Mouse (Mus musculus) hindbrain, embryonic 15.5 days (tissue): ENCODE results near the gene Gclm. TPM values are rescaled to one million over a fixed set of nuclear protein-coding genes. Genes with fewer than 3 reads are reported as not detected.
"Not testable (repeated sequence)": the region's sequence is repeated elsewhere in the genome, so short reads cannot be mapped to it uniquely, and the experiment has no call there.

Experiments
- ATAC-seq: fragments of 200-750 bp; cut with Nextera tagmentation; 2 replicates; pipeline ENCODE4 v1.8.0; 2017; ENCODE audit warnings: low read depth, moderate number of reproducible peaks, moderate TSS enrichment; ENCODE audit not compliant: low FRiP score
- H3K27ac ChIP-seq: fragments of 300-500 bp; sonication (generic); replicated peaks from 2 replicates; pipeline ENCODE4 v1.5.1; 2015; ENCODE audit warnings: mild to moderate bottlenecking, inconsistent platforms
- H3K27me3 ChIP-seq: fragments of 300-500 bp; sonication (generic); 2 replicates; pipeline ENCODE4 v1.6.1; 2015; ENCODE audit warnings: control low read depth, inconsistent platforms
- H3K36me3 ChIP-seq: fragments of 300-500 bp; sonication (generic); 2 replicates; pipeline ENCODE4 v1.6.1; 2015; ENCODE audit warnings: control low read depth, inconsistent platforms
- H3K4me1 ChIP-seq: fragments of 300-500 bp; sonication (generic); replicated peaks from 2 replicates; pipeline ENCODE4 v1.6.1; 2015; ENCODE audit warnings: control low read depth, inconsistent platforms
- H3K4me2 ChIP-seq: fragments of 300-500 bp; sonication (generic); 2 replicates; pipeline ENCODE4 v1.6.1; 2015; ENCODE audit warnings: moderate library complexity, mild to moderate bottlenecking, inconsistent platforms
- H3K4me3 ChIP-seq: fragments of 300-500 bp; sonication (generic); 2 replicates; pipeline ENCODE4 v1.5.1; 2015; ENCODE audit warnings: mild to moderate bottlenecking, inconsistent platforms
- H3K9ac ChIP-seq: fragments of 300-500 bp; sonication (generic); 2 replicates; pipeline ENCODE4 v1.6.1; 2015; ENCODE audit warnings: inconsistent platforms
- H3K9me3 ChIP-seq: fragments of 300-500 bp; sonication (generic); 2 replicates; pipeline ENCODE4 v1.6.1; 2016; ENCODE audit warnings: control low read depth, inconsistent platforms
- WGBS: fragments of 180-500 bp; shearing (Covaris S2); methylation state at CpG from one replicate; pipeline ENCODE4 v1.1.7; 2015; 5-methylcytosine and 5-hydroxymethylcytosine counted together
- polyA plus RNA-seq: library from polyadenylated mRNA; unstranded; fragments of >200 nt; fragmentation: Nextera tagmentation; extraction: Ambion mirVana; gene quantifications from 2 replicates; pipeline ENCODE4 v1.2.1, GENCODE M21; 2015

Gclm gene
- polyA plus RNA-seq, 1 experiment from 2014 or later = 59.6 TPM

DNA sequence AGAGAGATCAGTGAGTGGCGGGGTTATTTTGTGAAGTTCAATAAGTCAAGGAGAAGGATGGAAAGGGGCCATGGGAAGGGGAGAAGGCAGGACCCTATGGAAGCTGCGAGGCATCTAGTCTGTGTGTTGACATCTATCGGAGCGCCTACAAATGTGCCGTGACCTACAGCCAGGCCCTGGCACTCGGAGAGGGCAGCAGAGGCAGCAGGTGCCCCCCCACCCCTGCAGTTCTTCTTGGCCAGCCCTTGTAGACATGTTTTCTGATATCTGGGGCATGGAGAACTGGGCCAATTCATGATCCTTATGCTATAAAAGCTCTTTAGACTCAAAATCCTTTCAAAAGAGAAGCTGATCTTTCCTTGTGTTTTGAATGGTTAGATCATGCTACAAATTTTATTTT, 37.6 kb upstream of the Gclm start:
- H3K27me3 ChIP-seq = no peaks in the 10 kb centered on the region
- H3K9me3 ChIP-seq = no peaks in the 10 kb centered on the region
- 73% methylated on average over 6 of the region's 6 CpGs for WGBS
- H3K4me3 ChIP-seq = no peak overlapping the region
- H3K9ac ChIP-seq = no peak overlapping the region
- H3K36me3 ChIP-seq = no peaks in the 10 kb centered on the region
- no peaks in the 10 kb centered on the region for H3K4me1 ChIP-seq
- no peak for ATAC-seq
- no peak overlapping the region for H3K27ac ChIP-seq
- H3K4me2 ChIP-seq = no peak overlapping the region

DNA sequence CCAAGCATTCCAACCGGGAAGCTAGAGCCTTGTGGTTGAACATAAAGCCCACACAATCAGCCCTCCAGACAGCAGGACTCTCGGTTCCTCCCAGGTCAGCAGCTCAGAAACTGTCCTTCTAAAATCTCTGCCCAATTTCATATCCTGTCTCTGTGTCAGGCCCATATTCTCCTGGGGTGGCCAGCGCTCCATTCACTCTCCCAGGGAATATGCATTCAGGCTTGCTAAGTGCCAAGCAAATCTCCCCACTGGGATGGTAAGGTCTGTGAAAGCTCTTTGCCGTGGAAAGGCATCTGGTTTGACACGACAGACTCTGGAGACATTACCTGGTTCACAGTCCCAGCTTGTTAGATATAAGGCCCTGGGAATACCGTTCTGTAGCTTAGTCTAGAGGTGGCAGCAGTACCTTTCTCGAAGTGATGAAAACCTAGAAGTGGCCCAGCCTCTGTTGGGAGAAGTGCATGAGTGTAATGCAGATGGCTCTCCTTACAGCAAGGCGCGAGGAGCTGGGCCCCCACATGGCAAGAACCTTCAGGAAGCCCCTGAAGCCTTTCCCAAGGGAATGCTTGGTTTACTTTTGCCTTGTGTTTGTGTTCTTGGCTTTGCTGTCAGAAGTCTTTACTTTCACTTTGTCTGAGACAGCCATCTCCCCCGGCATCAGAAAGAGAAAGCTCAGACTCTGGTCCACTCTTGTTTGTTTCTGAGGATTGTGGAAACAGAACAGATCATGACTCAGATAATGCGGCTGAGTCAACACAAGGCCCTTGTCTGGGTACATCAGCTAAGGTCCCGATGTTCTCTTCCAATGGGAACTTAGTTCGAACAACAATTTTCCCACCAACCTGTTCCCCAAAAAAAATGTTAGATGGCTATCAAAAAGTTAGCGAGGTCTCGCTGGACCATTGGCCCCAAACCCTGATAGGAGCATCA, 36.8 kb upstream of the Gclm start:
- no peak for ATAC-seq
- WGBS = 86% methylated on average over 15 of the region's 15 CpGs

DNA sequence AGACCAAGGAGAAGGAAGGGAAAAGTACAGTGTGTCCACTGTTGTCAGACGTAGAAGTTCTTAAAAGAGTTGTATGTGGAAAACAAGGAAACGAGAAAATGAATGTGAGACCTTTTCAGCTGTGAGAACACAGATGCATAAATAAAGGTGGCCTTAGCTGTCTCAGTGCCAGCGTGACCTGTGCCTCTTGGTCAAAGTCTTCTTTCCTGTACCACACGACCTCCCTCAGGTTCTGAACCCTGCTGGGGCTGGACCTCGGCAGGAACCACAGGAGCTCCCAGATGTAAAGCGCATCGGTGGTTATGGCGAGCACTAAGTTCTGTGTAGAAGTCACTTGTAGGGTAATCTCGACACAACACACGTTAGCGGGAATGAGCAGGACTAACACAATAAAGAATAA, 35.8 kb upstream of the Gclm start:
- Histone ChIP-seq H3K36me3 (no peaks in the 10 kb centered on the region), H3K4me3 (no peak overlapping the region), H3K9ac (no peak overlapping the region), H3K9me3 (no peaks in the 10 kb centered on the region), H3K27me3 (no peaks in the 10 kb centered on the region), H3K27ac (no peak overlapping the region), H3K4me2 (no peak overlapping the region), H3K4me1 (no peaks in the 10 kb centered on the region)
- no peak for ATAC-seq
- WGBS = 90% methylated on average over 11 of the region's 11 CpGs

More for the DNA sequence above, 36.8 kb upstream of the Gclm start:
- Histone ChIP-seq H3K27ac (no peak overlapping the region), H3K27me3 (no peaks in the 10 kb centered on the region), H3K4me1 (no peaks in the 10 kb centered on the region), H3K4me3 (no peak overlapping the region), H3K9ac (no peak overlapping the region), H3K36me3 (no peaks in the 10 kb centered on the region), H3K4me2 (no peak overlapping the region), H3K9me3 (no peaks in the 10 kb centered on the region)

DNA sequence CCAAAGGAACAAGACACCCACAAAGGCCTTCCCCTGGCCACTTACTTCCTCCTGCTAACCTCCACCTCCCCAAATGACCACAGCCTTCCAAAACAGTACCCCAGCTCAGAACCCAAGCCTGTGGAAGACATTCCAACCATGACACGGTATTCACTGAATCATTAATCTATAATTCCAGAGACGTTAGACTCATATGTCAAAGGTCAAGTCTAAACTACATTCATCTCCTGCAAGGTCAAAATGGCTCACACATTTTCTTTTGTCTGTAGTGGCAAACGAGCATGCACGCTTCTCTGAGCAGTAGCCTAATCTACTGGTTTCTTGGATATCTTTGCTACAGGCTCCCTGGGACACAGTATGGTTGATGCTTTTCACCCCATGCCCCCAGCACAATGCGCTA, 34.9 kb upstream of the Gclm start:
- H3K4me1 ChIP-seq = no peaks in the 10 kb centered on the region
- no peak overlapping the region for H3K27ac ChIP-seq
- no peak overlapping the region for H3K4me3 ChIP-seq
- no peaks in the 10 kb centered on the region for H3K27me3 ChIP-seq
- no peaks in the 10 kb centered on the region for H3K36me3 ChIP-seq
- 35% methylated on average over 5 of the region's 5 CpGs for WGBS
- no peak overlapping the region for H3K4me2 ChIP-seq
- H3K9ac ChIP-seq = no peak overlapping the region
- H3K9me3 ChIP-seq = no peaks in the 10 kb centered on the region
- no peak for ATAC-seq

DNA sequence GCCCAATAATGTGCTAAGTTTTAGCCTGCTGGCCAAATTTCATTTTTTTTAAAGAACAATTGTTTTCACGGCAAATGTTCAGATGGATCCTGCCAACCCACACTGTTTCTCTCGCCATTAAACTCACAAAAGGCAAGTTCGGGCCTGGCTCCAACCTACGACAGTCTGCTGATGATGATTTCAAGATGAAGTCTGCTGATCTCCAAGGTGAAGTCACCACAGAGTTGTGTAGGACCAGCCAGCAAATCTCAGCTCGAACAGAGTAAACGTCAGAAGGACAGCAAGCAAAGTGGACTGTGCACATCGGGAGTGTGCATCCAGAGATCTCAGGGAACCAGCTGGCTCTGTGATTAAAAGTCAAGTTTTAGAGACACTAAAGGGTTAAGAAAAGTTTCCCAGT, 34.5 kb upstream of the Gclm start:
- Histone ChIP-seq H3K4me1 (no peaks in the 10 kb centered on the region), H3K4me2 (no peak overlapping the region), H3K9me3 (no peaks in the 10 kb centered on the region), H3K4me3 (no peak overlapping the region), H3K36me3 (no peaks in the 10 kb centered on the region), H3K27ac (no peak overlapping the region), H3K27me3 (no peaks in the 10 kb centered on the region), H3K9ac (no peak overlapping the region)
- WGBS = 69% methylated on average over 7 of the region's 7 CpGs
- no peak for ATAC-seq

DNA sequence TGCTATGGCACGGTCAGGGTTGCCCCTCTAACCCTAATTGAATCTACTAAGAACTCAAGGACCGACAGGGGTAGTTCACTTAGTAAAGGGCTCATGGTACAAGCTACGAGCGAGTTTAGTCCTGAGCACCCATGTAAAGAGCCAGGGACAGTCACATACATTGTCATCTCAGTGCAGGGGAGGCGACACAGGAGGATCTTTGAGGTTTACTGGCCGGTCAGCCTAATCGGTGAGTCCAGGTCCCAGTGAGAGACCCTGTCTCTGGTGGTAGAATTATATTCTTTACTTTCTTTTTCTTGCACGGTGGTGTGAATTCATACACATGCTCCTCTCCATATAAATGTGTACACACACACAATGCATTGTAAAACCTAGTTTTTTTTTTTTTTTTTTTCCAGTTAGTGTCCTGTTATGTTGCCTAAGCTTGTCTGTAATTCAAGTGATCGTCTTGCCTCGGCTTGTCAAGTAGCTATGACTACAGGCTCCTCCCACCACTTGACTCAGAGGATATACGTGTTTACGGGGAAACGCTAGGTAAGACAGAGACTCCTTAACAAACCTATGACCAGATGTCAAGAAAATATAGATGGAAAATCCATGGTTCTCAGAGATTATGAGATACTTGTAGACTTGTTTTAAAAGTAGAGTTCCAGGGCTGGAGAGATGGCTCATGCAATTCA, 33.8 kb upstream of the Gclm start:
- Histone ChIP-seq H3K36me3 (no peaks in the 10 kb centered on the region), H3K9me3 (no peaks in the 10 kb centered on the region), H3K27ac (no peak overlapping the region), H3K9ac (no peak overlapping the region), H3K4me1 (no peaks in the 10 kb centered on the region), H3K4me3 (no peak overlapping the region), H3K4me2 (no peak overlapping the region), H3K27me3 (no peaks in the 10 kb centered on the region)
- no peak for ATAC-seq
- WGBS = 84% methylated on average over 13 of the region's 13 CpGs

DNA sequence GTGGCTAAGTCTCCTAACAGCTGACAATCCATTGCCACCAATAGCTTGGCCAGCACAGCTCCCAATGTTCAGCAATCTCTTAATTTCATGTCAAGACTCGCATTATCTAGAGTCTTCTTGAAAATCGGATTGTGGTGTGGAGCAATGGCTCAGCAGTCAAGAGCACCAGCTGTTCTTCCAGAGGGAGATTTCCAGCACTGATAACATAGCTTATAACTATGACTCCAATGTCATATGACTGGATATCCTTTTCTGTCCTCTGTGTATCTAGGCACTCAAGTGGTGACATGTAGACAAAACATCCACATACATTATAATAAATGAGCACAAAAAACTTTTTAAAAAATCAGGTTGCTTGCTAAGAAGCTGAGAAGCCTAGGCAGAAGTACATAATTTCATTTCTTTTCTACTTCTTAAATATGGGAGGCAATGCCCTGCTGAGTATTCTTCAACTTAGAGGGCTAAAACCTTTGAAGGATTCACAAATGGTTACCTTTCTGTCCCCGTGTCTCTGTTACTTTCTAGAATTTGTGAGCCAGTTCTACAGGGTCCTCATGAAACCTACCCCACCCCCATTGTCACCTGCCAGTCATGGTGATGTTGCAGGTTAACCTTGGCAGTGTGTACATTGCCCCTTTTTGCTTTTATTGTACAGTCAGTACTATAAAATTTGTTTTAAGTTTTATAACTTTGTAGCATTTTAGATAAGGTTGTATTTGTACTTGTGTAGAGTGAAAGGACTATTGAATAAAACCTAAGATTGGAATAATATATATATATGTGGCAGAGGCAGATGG, 23.9 kb upstream of the Gclm start:
- H3K4me3 ChIP-seq = no peak overlapping the region
- no peak overlapping the region for H3K9ac ChIP-seq
- WGBS = 89% methylated on average over 3 of the region's 3 CpGs
- H3K36me3 ChIP-seq = no peaks in the 10 kb centered on the region
- no peaks in the 10 kb centered on the region for H3K4me1 ChIP-seq
- no peak for ATAC-seq
- H3K9me3 ChIP-seq = no peaks in the 10 kb centered on the region
- no peak overlapping the region for H3K4me2 ChIP-seq
- no peak overlapping the region for H3K27ac ChIP-seq
- H3K27me3 ChIP-seq = no peaks in the 10 kb centered on the region

DNA sequence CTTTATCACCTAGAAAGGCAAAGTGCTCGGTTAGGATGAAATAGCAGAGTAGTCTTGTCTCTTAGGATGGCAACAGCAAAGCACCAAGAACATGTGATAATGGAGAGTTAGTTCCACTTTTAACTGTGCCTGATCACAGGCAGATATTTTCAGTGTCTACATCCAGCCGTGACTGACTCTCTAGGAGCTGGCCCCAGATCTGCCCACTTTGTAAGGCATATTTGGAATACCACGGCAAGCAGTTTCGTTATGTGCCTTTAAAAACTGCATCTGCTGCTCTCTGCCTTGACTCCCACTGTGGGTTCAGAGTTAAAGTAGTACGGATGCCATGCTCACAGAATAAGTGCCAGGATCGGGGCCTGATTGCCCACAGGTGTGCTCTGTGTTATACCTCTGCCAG, 18.4 kb upstream of the Gclm start:
- H3K4me3 ChIP-seq, H3K9ac ChIP-seq, H3K4me1 ChIP-seq, ATAC-seq, H3K9me3 ChIP-seq, H3K4me2 ChIP-seq, H3K27ac ChIP-seq, H3K27me3 ChIP-seq, H3K36me3 ChIP-seq: not testable (repeated sequence)
- 84% methylated on average over 6 of the region's 6 CpGs for WGBS

DNA sequence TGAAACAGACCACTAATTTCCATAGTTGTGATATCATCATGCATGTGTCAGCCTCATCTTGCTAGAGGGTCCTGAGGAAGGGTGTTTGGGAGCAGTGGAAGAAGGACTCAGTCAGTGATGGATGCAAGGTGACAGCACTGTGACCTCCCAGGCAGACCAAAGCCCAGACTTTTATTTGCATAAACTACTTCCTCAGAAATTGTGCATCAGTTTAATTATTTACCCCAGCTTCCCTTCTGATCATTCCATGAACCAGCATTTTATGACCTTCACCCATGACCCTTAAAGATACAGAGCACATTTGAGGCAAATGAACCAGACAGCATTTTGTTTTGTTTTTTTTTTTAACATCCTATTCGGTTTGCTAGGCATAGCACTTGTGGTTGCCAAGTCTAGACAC, 9.6 kb upstream of the Gclm start:
- 68% methylated on average over 1 of the region's 1 CpGs for WGBS
- no peaks in the 10 kb centered on the region for H3K36me3 ChIP-seq
- no peak for ATAC-seq
- no peaks in the 10 kb centered on the region for H3K27me3 ChIP-seq
- H3K4me3 ChIP-seq = no peak overlapping the region
- H3K4me1 ChIP-seq = no peaks in the 10 kb centered on the region
- no peak overlapping the region for H3K9ac ChIP-seq
- H3K9me3 ChIP-seq = no peaks in the 10 kb centered on the region
- H3K4me2 ChIP-seq = no peak overlapping the region
- no peak overlapping the region for H3K27ac ChIP-seq

DNA sequence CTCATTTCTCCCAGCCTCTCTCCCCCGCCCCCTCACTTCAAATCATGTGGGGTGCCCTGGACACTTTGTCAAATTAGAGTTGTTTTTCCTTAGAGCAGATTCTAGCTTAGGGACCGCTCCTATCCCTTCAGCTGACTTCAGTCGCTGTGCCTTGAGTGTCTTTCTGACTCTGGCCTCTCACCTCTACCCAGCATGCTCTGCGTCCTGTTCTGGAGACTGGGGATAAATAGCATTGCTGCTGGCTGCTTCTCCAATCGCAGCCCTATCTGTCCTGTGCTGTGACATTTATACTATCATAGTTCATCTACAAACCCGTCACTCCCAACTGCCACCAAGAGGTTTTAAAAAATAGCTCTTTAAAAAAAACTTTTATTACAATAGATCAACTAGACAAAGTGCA, 2.5 kb upstream of the Gclm start:
- Histone ChIP-seq H3K4me2 (no peak overlapping the region), H3K4me3 (no peak overlapping the region), H3K9ac (no peak overlapping the region), H3K27me3 (no peaks in the 10 kb centered on the region), H3K4me1 (peaks cover 19% of the 10 kb centered on the region), H3K27ac (no peak overlapping the region), H3K36me3 (no peaks in the 10 kb centered on the region), H3K9me3 (no peaks in the 10 kb centered on the region)
- ATAC-seq = no peak
- 51% methylated on average over 6 of the region's 6 CpGs for WGBS

DNA sequence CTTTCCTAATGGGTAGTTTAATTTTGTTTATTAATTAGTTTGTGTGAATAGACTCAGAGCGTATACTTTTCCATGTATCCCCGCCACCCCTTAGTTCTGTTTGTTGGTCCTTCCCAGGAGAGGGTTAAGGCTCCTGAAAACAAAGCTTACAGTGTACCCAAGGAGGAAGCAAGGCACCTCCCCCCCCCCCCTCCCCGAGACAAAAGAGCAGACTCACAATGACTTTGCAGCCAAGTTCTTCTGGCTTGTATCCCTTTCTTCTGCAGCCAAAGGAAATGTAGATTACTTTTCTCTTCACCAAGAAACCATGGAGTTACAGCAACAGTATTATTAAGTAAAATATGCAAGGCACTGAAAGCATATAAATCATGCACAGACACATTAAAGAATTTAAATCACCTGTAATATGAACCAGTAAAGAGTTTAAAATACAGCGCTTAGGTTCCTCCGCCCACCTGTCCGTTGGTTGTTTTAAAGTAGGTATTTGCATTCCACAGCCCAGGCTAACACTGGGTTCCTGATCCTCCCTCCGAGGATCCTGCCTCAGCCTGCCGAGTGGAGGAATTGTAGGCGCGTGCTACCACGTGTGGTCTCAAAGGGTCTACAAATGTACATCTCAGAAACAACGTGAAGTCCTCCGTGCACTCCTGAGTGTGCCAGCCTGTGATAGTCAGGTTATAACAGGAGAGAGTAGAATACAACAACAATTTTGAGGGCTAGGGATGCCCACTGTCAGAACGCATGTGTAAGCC, 1.8 kb upstream of the Gclm start:
- no peaks in the 10 kb centered on the region for H3K27me3 ChIP-seq
- no peak overlapping the region for H3K9ac ChIP-seq
- H3K4me2 ChIP-seq = no peak overlapping the region
- no peaks in the 10 kb centered on the region for H3K9me3 ChIP-seq
- H3K4me1 ChIP-seq = peaks cover 21% of the 10 kb centered on the region
- WGBS = 45% methylated on average over 14 of the region's 14 CpGs
- H3K4me3 ChIP-seq = no peak overlapping the region
- H3K27ac ChIP-seq = no peak overlapping the region
- no peaks in the 10 kb centered on the region for H3K36me3 ChIP-seq
- no peak for ATAC-seq
